Mouse (Mus musculus) kidney, adult 11 months (tissue): Measurements from ENCODE around the gene Wt1.

ENCODE experiments used
- DNase-seq: peaks from one replicate; pipeline ENCODE4 v3.0.0; 2022

Gene Wt1

GRCm38 (mm10) chr2:105185768-105186529, 59.6 kb downstream of the Wt1 start:
- no peak for DNase-seq

- DNase-seq, result no peak
Measured at GRCm38 (mm10) chr2:105186591-105186990, 60.3 kb downstream of the Wt1 start.

- DNase-seq, result no peak
Measured at GRCm38 (mm10) chr2:105188182-105188581, 61.9 kb downstream of the Wt1 start.

- peak; percentile 14 for DNase-seq
Measured at GRCm38 (mm10) chr2:105189352-105189751, 63.0 kb downstream of the Wt1 start.

- DNase-seq, result no peak
Measured at GRCm38 (mm10) chr2:105200152-105200551, 73.8 kb downstream of the Wt1 start.

- no peak for DNase-seq
Measured at GRCm38 (mm10) chr2:105206563-105207174, 80.3 kb downstream of the Wt1 start.

- DNase-seq, result no peak
Measured at GRCm38 (mm10) chr2:105212839-105213238, 86.5 kb downstream of the Wt1 start.

- no peak for DNase-seq
Measured at GRCm38 (mm10) chr2:105215914-105216313, 89.6 kb downstream of the Wt1 start.

GRCm38 (mm10) chr2:105219229-105219628, 92.9 kb downstream of the Wt1 start:
- DNase-seq, result no peak

- DNase-seq, result no peak
Measured at GRCm38 (mm10) chr2:105219664-105220063, 93.3 kb downstream of the Wt1 start.

- DNase-seq, result no peak
Measured at GRCm38 (mm10) chr2:105220738-105221303, 94.5 kb downstream of the Wt1 start.
